Mouse (Mus musculus) midbrain, embryonic 16.5 days (tissue): Measurements from ENCODE around the gene Kank1. TPM values are rescaled to one million over a fixed set of nuclear protein-coding genes. Genes with fewer than 3 reads are reported as not detected.
A peak's percentile ranks its signal among the peaks of the same experiment; 100 is the strongest.

ENCODE experiments used
- ATAC-seq: fragments of 200-750 bp; cut with Nextera tagmentation; 2 replicates; pipeline ENCODE4 v1.8.0; 2017; ENCODE audit warnings: moderate TSS enrichment
- H3K27ac ChIP-seq: fragments of 300-500 bp; sonication (generic); 2 replicates; pipeline ENCODE4 v1.5.1; 2014; ENCODE audit warnings: mild to moderate bottlenecking, low read length, mixed read lengths
- H3K27me3 ChIP-seq: fragments of 300-500 bp; sonication (generic); 2 replicates; pipeline ENCODE4 v1.6.1; 2014; ENCODE audit warnings: low read depth, low read length, mixed read lengths; ENCODE audit not compliant: control insufficient read depth, insufficient read depth
- H3K36me3 ChIP-seq: fragments of 300-500 bp; sonication (generic); 2 replicates; pipeline ENCODE4 v1.6.1; 2014; ENCODE audit warnings: mild to moderate bottlenecking, low read length, moderate library complexity, mixed read lengths; ENCODE audit not compliant: control insufficient read depth, insufficient read depth
- H3K4me1 ChIP-seq: fragments of 300-500 bp; sonication (generic); 2 replicates; pipeline ENCODE4 v1.6.1; 2014; ENCODE audit warnings: mild to moderate bottlenecking, low read length, mixed read lengths; ENCODE audit not compliant: control insufficient read depth, insufficient read depth
- H3K4me2 ChIP-seq: fragments of 300-500 bp; sonication (generic); 2 replicates; pipeline ENCODE4 v1.6.1; 2014; ENCODE audit warnings: mild to moderate bottlenecking, low read length, mixed read lengths
- H3K4me3 ChIP-seq: fragments of 300-500 bp; sonication (generic); 2 replicates; pipeline ENCODE4 v1.5.1; 2014; ENCODE audit warnings: low read depth, mild to moderate bottlenecking, low read length, moderate library complexity, mixed read lengths
- H3K9ac ChIP-seq: fragments of 300-500 bp; sonication (generic); 2 replicates; pipeline ENCODE4 v1.6.1; 2014; ENCODE audit warnings: low read depth, low read length, mixed read lengths
- H3K9me3 ChIP-seq: fragments of 300-500 bp; sonication (generic); replicated peaks from 2 replicates; pipeline ENCODE4 v1.6.1; 2014; ENCODE audit warnings: mild to moderate bottlenecking, low read length, mixed read lengths; ENCODE audit not compliant: control insufficient read depth, poor library complexity, severe bottlenecking
- WGBS: fragments of 180-500 bp; shearing (Covaris S2); extraction: QIAGEN DNeasy Blood & Tissue Kit; methylation state at CpG from one replicate; pipeline ENCODE4 v1.1.7; 2014; 5-methylcytosine and 5-hydroxymethylcytosine counted together
- polyA plus RNA-seq: library from polyadenylated mRNA; unstranded; fragments of >200 nt; fragmentation: Nextera tagmentation; extraction: Ambion mirVana; gene quantifications from 2 replicates; pipeline ENCODE4 v1.2.1, GENCODE M21; 2015

The Kank1 gene
- polyA plus RNA-seq, 1 experiment from 2014 or later: 8.4 TPM

- 94% methylated on average over 5 of the region's 5 CpGs for WGBS
- Histone ChIP-seq H3K27me3 (no peaks in the 10 kb centered on the region), H3K4me3 (no peak overlapping the region), H3K4me1 (no peaks in the 10 kb centered on the region), H3K36me3 (no peaks in the 10 kb centered on the region), H3K9me3 (no peaks in the 10 kb centered on the region), H3K9ac (no peak overlapping the region), H3K4me2 (no peak overlapping the region), H3K27ac (no peak overlapping the region)
- no peak for ATAC-seq
Observed at GRCm38 (mm10) chr19:25315993-25316392, 79.2 kb downstream of the Kank1 start.

- no peak overlapping the region for H3K4me2 ChIP-seq
- peaks cover 3% of the 10 kb centered on the region; the same call in 1 of the 2 replicates for H3K4me1 ChIP-seq
- no peaks in the 10 kb centered on the region for H3K9me3 ChIP-seq
- H3K36me3 ChIP-seq: no peaks in the 10 kb centered on the region
- no peak overlapping the region for H3K4me3 ChIP-seq
- no peak overlapping the region for H3K27ac ChIP-seq
- WGBS: 80% methylated on average over 7 of the region's 7 CpGs
- H3K27me3 ChIP-seq: no peaks in the 10 kb centered on the region
- ATAC-seq: no peak
- H3K9ac ChIP-seq: no peak overlapping the region
Observed at GRCm38 (mm10) chr19:25324265-25324664, 87.5 kb downstream of the Kank1 start.

GRCm38 (mm10) chr19:25325113-25326001, 88.6 kb downstream of the Kank1 start:
- H3K4me3 ChIP-seq: no peak overlapping the region
- no peak for ATAC-seq
- H3K9me3 ChIP-seq: no peaks in the 10 kb centered on the region
- no peaks in the 10 kb centered on the region for H3K27me3 ChIP-seq
- peaks cover 3% of the 10 kb centered on the region; the same call in 1 of the 2 replicates for H3K4me1 ChIP-seq
- WGBS: 65% methylated on average over 9 of the region's 9 CpGs
- no peak overlapping the region for H3K9ac ChIP-seq
- no peak overlapping the region for H3K4me2 ChIP-seq
- H3K36me3 ChIP-seq: no peaks in the 10 kb centered on the region
- peak overlapping the region; percentile 59 for H3K27ac ChIP-seq

- Histone ChIP-seq H3K9me3 (no peaks in the 10 kb centered on the region), H3K9ac (no peak overlapping the region), H3K4me2 (no peak overlapping the region), H3K4me3 (no peak overlapping the region), H3K36me3 (no peaks in the 10 kb centered on the region), H3K27ac (peak overlapping the region; percentile 59), H3K27me3 (no peaks in the 10 kb centered on the region), H3K4me1 (peaks cover 3% of the 10 kb centered on the region; the same call in 1 of the 2 replicates)
- WGBS: 67% methylated on average over 4 of the region's 4 CpGs
- no peak for ATAC-seq
Observed at GRCm38 (mm10) chr19:25326002-25326300, 89.2 kb downstream of the Kank1 start.

GRCm38 (mm10) chr19:25327633-25328032, 90.9 kb downstream of the Kank1 start:
- Histone ChIP-seq H3K4me3 (no peak overlapping the region), H3K27ac (no peak overlapping the region), H3K9ac (no peak overlapping the region), H3K27me3 (no peaks in the 10 kb centered on the region), H3K9me3 (no peaks in the 10 kb centered on the region), H3K4me2 (no peak overlapping the region), H3K4me1 (peaks cover 3% of the 10 kb centered on the region; the same call in 1 of the 2 replicates), H3K36me3 (no peaks in the 10 kb centered on the region)
- ATAC-seq: no peak
- WGBS: 80% methylated on average over 6 of the region's 6 CpGs

- H3K9me3 ChIP-seq: no peaks in the 10 kb centered on the region
- no peak for ATAC-seq
- WGBS: 71% methylated on average over 3 of the region's 3 CpGs
- no peak overlapping the region for H3K4me2 ChIP-seq
- H3K27ac ChIP-seq: no peak overlapping the region
- no peaks in the 10 kb centered on the region for H3K27me3 ChIP-seq
- H3K4me1 ChIP-seq: no peaks in the 10 kb centered on the region
- no peaks in the 10 kb centered on the region for H3K36me3 ChIP-seq
- no peak overlapping the region for H3K9ac ChIP-seq
- no peak overlapping the region for H3K4me3 ChIP-seq
Observed at GRCm38 (mm10) chr19:25334360-25334759, 97.6 kb downstream of the Kank1 start.

- Histone ChIP-seq H3K4me3 (no peak overlapping the region), H3K36me3 (no peaks in the 10 kb centered on the region), H3K9me3 (no peaks in the 10 kb centered on the region), H3K4me1 (no peaks in the 10 kb centered on the region), H3K27me3 (no peaks in the 10 kb centered on the region), H3K9ac (no peak overlapping the region), H3K4me2 (no peak overlapping the region), H3K27ac (no peak overlapping the region)
- no peak for ATAC-seq
- WGBS: 89% methylated on average over 8 of the region's 8 CpGs
Observed at GRCm38 (mm10) chr19:25336731-25337130, 100.0 kb downstream of the Kank1 start.

- Histone ChIP-seq H3K4me1 (peaks cover 4% of the 10 kb centered on the region; the same call in 1 of the 2 replicates), H3K36me3 (no peaks in the 10 kb centered on the region), H3K27ac (no peak overlapping the region), H3K9ac (no peak overlapping the region), H3K9me3 (no peaks in the 10 kb centered on the region), H3K27me3 (no peaks in the 10 kb centered on the region), H3K4me3 (no peak overlapping the region), H3K4me2 (peak overlapping the region; percentile 29; the same call in 1 of the 2 replicates)
- 34% methylated on average over 11 of the region's 11 CpGs for WGBS
- peak; percentile 70; the same call in 1 of the 2 replicates for ATAC-seq
Observed at GRCm38 (mm10) chr19:25340630-25341620, 104.2 kb downstream of the Kank1 start.
